Mouse (Mus musculus) regulatory T cell (primary cell): ENCODE data around the gene Lrp3.

Experiments
- in situ Hi-C: fragments of 300-600 bp; cut with MboI, MseI; formaldehyde crosslinking; loops from one replicate; pipeline ENCODE4 v1.15.1; 2025; ENCODE audit warnings: high pct_unique_total_duplicates

The Lrp3 gene

GRCm38 (mm10) chr7:35215225-35215624, at the start of gene Lrp3:
TSS of gene Lrp3 (minus strand) at chr7:35215498.
- in situ Hi-C loops, result loop anchor here (25.0 kb wide), 1 partner anchor 803 kb away; no protein-coding TSS in a partner anchor

GRCm38 (mm10) chr7:35264746-35265145, 49.4 kb upstream of the Lrp3 start:
- in situ Hi-C loops, result loop anchor here (5.0 kb wide), 1 partner anchor 572 kb away; no protein-coding TSS in a partner anchor

GRCm38 (mm10) chr7:35263595-35264489, 48.5 kb upstream of the Lrp3 start:
- in situ Hi-C loops, result no loop called here

GRCm38 (mm10) chr7:35259384-35259783, 44.1 kb upstream of the Lrp3 start:
- in situ Hi-C loops, result no loop called here

GRCm38 (mm10) chr7:35258294-35258693, 43.0 kb upstream of the Lrp3 start:
- in situ Hi-C loops, result no loop called here

GRCm38 (mm10) chr7:35252041-35252558, 36.8 kb upstream of the Lrp3 start:
- in situ Hi-C loops, result no loop called here

- in situ Hi-C loops, result loop anchor here (5.0 kb wide), 1 partner anchor 89 kb away; no protein-coding TSS in a partner anchor
These were observed 22.6 kb upstream of the Lrp3 start for GRCm38 (mm10) chr7:35237935-35238334.

GRCm38 (mm10) chr7:35235308-35235707, 20.0 kb upstream of the Lrp3 start:
- in situ Hi-C loops, result loop anchor here (5.0 kb wide), 1 partner anchor 92 kb away; no protein-coding TSS in a partner anchor

- in situ Hi-C loops, result loop anchor here (5.0 kb wide), 1 partner anchor 93 kb away; no protein-coding TSS in a partner anchor
These were observed 19.3 kb upstream of the Lrp3 start for GRCm38 (mm10) chr7:35234361-35235245.

- in situ Hi-C loops, result no loop called here
These were observed 18.6 kb upstream of the Lrp3 start for GRCm38 (mm10) chr7:35233861-35234260.

- in situ Hi-C loops, result no loop called here
These were observed 17.6 kb upstream of the Lrp3 start for GRCm38 (mm10) chr7:35232796-35233455.

GRCm38 (mm10) chr7:35230333-35230732, 15.0 kb upstream of the Lrp3 start:
- in situ Hi-C loops, result no loop called here

GRCm38 (mm10) chr7:35220694-35221365, 5.5 kb upstream of the Lrp3 start:
- in situ Hi-C loops, result loop anchor here (25.0 kb wide), 1 partner anchor 809 kb away; no protein-coding TSS in a partner anchor

GRCm38 (mm10) chr7:35215731-35216130, 433 bp upstream of the Lrp3 start:
- in situ Hi-C loops, result loop anchor here (25.0 kb wide), 1 partner anchor 803 kb away; no protein-coding TSS in a partner anchor

- in situ Hi-C loops, result loop anchor here (25.0 kb wide), 1 partner anchor 802 kb away; no protein-coding TSS in a partner anchor
These were observed 666 bp downstream of the Lrp3 start for GRCm38 (mm10) chr7:35214442-35215222.

- in situ Hi-C loops, result loop anchor here (25.0 kb wide), 1 partner anchor 799 kb away; no protein-coding TSS in a partner anchor
These were observed 3.5 kb downstream of the Lrp3 start for GRCm38 (mm10) chr7:35211791-35212190.

GRCm38 (mm10) chr7:35199755-35200154, 15.5 kb downstream of the Lrp3 start:
- in situ Hi-C loops, result loop anchor here (25.0 kb wide), 1 partner anchor 787 kb away; no protein-coding TSS in a partner anchor

GRCm38 (mm10) chr7:35198981-35199754, 16.1 kb downstream of the Lrp3 start:
- in situ Hi-C loops, result no loop called here

GRCm38 (mm10) chr7:35197022-35197421, 18.3 kb downstream of the Lrp3 start:
- in situ Hi-C loops, result no loop called here
